Mouse (Mus musculus): ENCODE measurements around the gene Mapt. TPM values are rescaled to one million over a fixed set of nuclear protein-coding genes. Genes with fewer than 3 reads are reported as not detected.

Mapt gene
- polyA plus RNA-seq, 1 experiment from 2014 or later, result 277 TPM

- H3K9ac ChIP-seq, result no peak overlapping the region
- no peak overlapping the region for H3K4me3 ChIP-seq
- no peak overlapping the region for H3K27ac ChIP-seq
- peaks cover 3% of the 10 kb centered on the region; the same call in 1 of the 2 replicates for H3K4me1 ChIP-seq
- H3K4me2 ChIP-seq, result no peak overlapping the region
- ATAC-seq, result no peak
- no peaks in the 10 kb centered on the region for H3K27me3 ChIP-seq
- no peaks in the 10 kb centered on the region for H3K9me3 ChIP-seq (replicated peaks)
- 85% methylated on average over 5 of the region's 5 CpGs for WGBS
- peaks cover 24% of the 10 kb centered on the region for H3K36me3 ChIP-seq (ENCODE audit: poor library complexity, severe bottlenecking)
Measured at GRCm38 (mm10) chr11:104281501-104281900, 50.3 kb downstream of the Mapt start.

- ATAC-seq, result no peak
Measured at GRCm38 (mm10) chr11:104287113-104287512, 55.9 kb downstream of the Mapt start.

GRCm38 (mm10) chr11:104288835-104289198 is 57.6 kb downstream of the Mapt start:
- Histone ChIP-seq H3K9ac (no peak overlapping the region), H3K36me3 (ENCODE audit: poor library complexity, severe bottlenecking) (peaks cover 33% of the 10 kb centered on the region), H3K4me3 (no peak overlapping the region), H3K27me3 (no peaks in the 10 kb centered on the region), H3K9me3 (replicated peaks) (no peaks in the 10 kb centered on the region), H3K4me1 (peaks cover 8% of the 10 kb centered on the region; the same call in 1 of the 2 replicates), H3K4me2 (no peak overlapping the region), H3K27ac (no peak overlapping the region)
- 54% methylated on average over 6 of the region's 6 CpGs for WGBS
- ATAC-seq, result no peak

More at GRCm38 (mm10) chr11:104287113-104287512, 55.9 kb downstream of the Mapt start:
- no peak overlapping the region for H3K4me2 ChIP-seq
- H3K36me3 ChIP-seq (ENCODE audit: poor library complexity, severe bottlenecking), result peaks cover 39% of the 10 kb centered on the region
- H3K27ac ChIP-seq, result no peak overlapping the region
- H3K4me1 ChIP-seq, result peaks cover 8% of the 10 kb centered on the region; the same call in 1 of the 2 replicates
- H3K4me3 ChIP-seq, result no peak overlapping the region
- no peak overlapping the region for H3K9ac ChIP-seq
- no peaks in the 10 kb centered on the region for H3K27me3 ChIP-seq
- WGBS, result 97% methylated on average over 18 of the region's 18 CpGs
- no peaks in the 10 kb centered on the region for H3K9me3 ChIP-seq (replicated peaks)

- H3K9ac ChIP-seq, result peak overlapping the region; percentile 34; the same call in 1 of the 2 replicates
- H3K4me3 ChIP-seq, result no peak overlapping the region
- 16% methylated on average over 13 of the region's 13 CpGs for WGBS
- peaks cover 33% of the 10 kb centered on the region for H3K36me3 ChIP-seq (ENCODE audit: poor library complexity, severe bottlenecking)
- H3K4me1 ChIP-seq, result peaks cover 8% of the 10 kb centered on the region; the same call in 1 of the 2 replicates
- H3K27ac ChIP-seq, result no peak overlapping the region
- H3K9me3 ChIP-seq (replicated peaks), result no peaks in the 10 kb centered on the region
- no peak overlapping the region for H3K4me2 ChIP-seq
- peak; percentile 63; the same call in 1 of the 2 replicates for ATAC-seq
- no peaks in the 10 kb centered on the region for H3K27me3 ChIP-seq
Measured at GRCm38 (mm10) chr11:104289199-104290031, 58.2 kb downstream of the Mapt start.

GRCm38 (mm10) chr11:104292443-104293220 is 61.4 kb downstream of the Mapt start:
- Histone ChIP-seq H3K4me1 (peaks cover 8% of the 10 kb centered on the region; the same call in 1 of the 2 replicates), H3K9me3 (replicated peaks) (no peaks in the 10 kb centered on the region), H3K4me3 (no peak overlapping the region), H3K27ac (no peak overlapping the region), H3K27me3 (no peaks in the 10 kb centered on the region), H3K4me2 (no peak overlapping the region), H3K36me3 (ENCODE audit: poor library complexity, severe bottlenecking) (peaks cover 8% of the 10 kb centered on the region; the same call in 1 of the 2 replicates), H3K9ac (no peak overlapping the region)
- no peak for ATAC-seq
- WGBS, result 90% methylated on average over 7 of the region's 7 CpGs

GRCm38 (mm10) chr11:104293241-104293640 is 62.1 kb downstream of the Mapt start:
- no peak overlapping the region for H3K9ac ChIP-seq
- peaks cover 8% of the 10 kb centered on the region; the same call in 1 of the 2 replicates for H3K4me1 ChIP-seq
- H3K27me3 ChIP-seq, result no peaks in the 10 kb centered on the region
- 85% methylated on average over 9 of the region's 9 CpGs for WGBS
- no peaks in the 10 kb centered on the region for H3K9me3 ChIP-seq (replicated peaks)
- H3K4me2 ChIP-seq, result no peak overlapping the region
- no peak for ATAC-seq
- H3K36me3 ChIP-seq (ENCODE audit: poor library complexity, severe bottlenecking), result peaks cover 5% of the 10 kb centered on the region; the same call in 1 of the 2 replicates
- no peak overlapping the region for H3K27ac ChIP-seq
- no peak overlapping the region for H3K4me3 ChIP-seq

GRCm38 (mm10) chr11:104295145-104295544 is 64.0 kb downstream of the Mapt start:
- no peak for ATAC-seq
- Histone ChIP-seq H3K4me3 (no peak overlapping the region), H3K27ac (no peak overlapping the region), H3K4me2 (no peak overlapping the region), H3K27me3 (no peaks in the 10 kb centered on the region), H3K9ac (no peak overlapping the region), H3K4me1 (no peaks in the 10 kb centered on the region), H3K36me3 (ENCODE audit: poor library complexity, severe bottlenecking) (peaks cover 22% of the 10 kb centered on the region), H3K9me3 (replicated peaks) (no peaks in the 10 kb centered on the region)
- WGBS, result 60% methylated on average over 5 of the region's 5 CpGs

- no peak overlapping the region for H3K9ac ChIP-seq
- no peaks in the 10 kb centered on the region for H3K4me1 ChIP-seq
- H3K9me3 ChIP-seq (replicated peaks), result no peaks in the 10 kb centered on the region
- H3K27ac ChIP-seq, result no peak overlapping the region
- H3K4me3 ChIP-seq, result no peak overlapping the region
- no peaks in the 10 kb centered on the region for H3K27me3 ChIP-seq
- H3K4me2 ChIP-seq, result no peak overlapping the region
- 52% methylated on average over 6 of the region's 6 CpGs for WGBS
- ATAC-seq, result no peak
- H3K36me3 ChIP-seq (ENCODE audit: poor library complexity, severe bottlenecking), result peaks cover 22% of the 10 kb centered on the region
Measured at GRCm38 (mm10) chr11:104295656-104296055, 64.5 kb downstream of the Mapt start.

- 89% methylated on average over 3 of the region's 3 CpGs for WGBS
- Histone ChIP-seq H3K9me3 (replicated peaks) (no peaks in the 10 kb centered on the region), H3K4me1 (peaks cover 4% of the 10 kb centered on the region; the same call in 1 of the 2 replicates), H3K27ac (no peak overlapping the region), H3K36me3 (ENCODE audit: poor library complexity, severe bottlenecking) (peaks cover 22% of the 10 kb centered on the region), H3K4me2 (no peak overlapping the region), H3K9ac (no peak overlapping the region), H3K27me3 (no peaks in the 10 kb centered on the region), H3K4me3 (no peak overlapping the region)
- no peak for ATAC-seq
Measured at GRCm38 (mm10) chr11:104297671-104298070, 66.5 kb downstream of the Mapt start.

- Histone ChIP-seq H3K27ac (no peak overlapping the region), H3K9me3 (replicated peaks) (no peaks in the 10 kb centered on the region), H3K4me2 (no peak overlapping the region), H3K4me3 (no peak overlapping the region), H3K4me1 (peaks cover 5% of the 10 kb centered on the region; the same call in 1 of the 2 replicates), H3K27me3 (no peaks in the 10 kb centered on the region), H3K36me3 (ENCODE audit: poor library complexity, severe bottlenecking) (peaks cover 27% of the 10 kb centered on the region), H3K9ac (no peak overlapping the region)
- no peak for ATAC-seq
- WGBS, result 59% methylated on average over 12 of the region's 12 CpGs
Measured at GRCm38 (mm10) chr11:104302628-104303027, 71.4 kb downstream of the Mapt start.

GRCm38 (mm10) chr11:104303088-104303960 is 72.1 kb downstream of the Mapt start:
- H3K4me3 ChIP-seq, result no peak overlapping the region
- peaks cover 5% of the 10 kb centered on the region; the same call in 1 of the 2 replicates for H3K4me1 ChIP-seq
- H3K27ac ChIP-seq, result no peak overlapping the region
- no peaks in the 10 kb centered on the region for H3K9me3 ChIP-seq (replicated peaks)
- 56% methylated on average over 8 of the region's 8 CpGs for WGBS
- no peak overlapping the region for H3K4me2 ChIP-seq
- peaks cover 26% of the 10 kb centered on the region for H3K36me3 ChIP-seq (ENCODE audit: poor library complexity, severe bottlenecking)
- H3K27me3 ChIP-seq, result no peaks in the 10 kb centered on the region
- 0 out of 2 replicates have a peak overlapping the region, but pooled peaks have one; percentile 12 for H3K9ac ChIP-seq
- no peak for ATAC-seq
